Mouse (Mus musculus) embryonic facial prominence, embryonic 10.5 days (tissue): ENCODE results near the gene Tinagl1. TPM values are rescaled to one million over a fixed set of nuclear protein-coding genes. Genes with fewer than 3 reads are reported as not detected.
A peak's percentile ranks its signal among the peaks of the same experiment; 100 is the strongest.

ENCODE experiments used
- DNase-seq: peaks from one replicate; pipeline ENCODE4 v3.0.0-alpha.2; 2017; ENCODE audit warnings: low spot score
- H3K27ac ChIP-seq: fragments of 300-500 bp; sonication (generic); replicated peaks from 2 replicates; pipeline ENCODE4 v1.5.1; 2016; ENCODE audit warnings: mild to moderate bottlenecking
- H3K27me3 ChIP-seq: fragments of 300-500 bp; sonication (generic); replicated peaks from 2 replicates; pipeline ENCODE4 v1.6.1; 2016; ENCODE audit warnings: low read depth, mild to moderate bottlenecking; ENCODE audit not compliant: poor library complexity, severe bottlenecking
- H3K36me3 ChIP-seq: fragments of 300-500 bp; sonication (generic); replicated peaks from 2 replicates; pipeline ENCODE4 v1.6.1; 2016; ENCODE audit warnings: mild to moderate bottlenecking, moderate library complexity
- H3K4me1 ChIP-seq: fragments of 300-500 bp; sonication (generic); 2 replicates; pipeline ENCODE4 v1.6.1; 2016
- H3K4me3 ChIP-seq: fragments of 300-500 bp; sonication (generic); 2 replicates; pipeline ENCODE4 v1.5.1; 2016; ENCODE audit warnings: mild to moderate bottlenecking, moderate library complexity
- H3K9me3 ChIP-seq: fragments of 300-500 bp; sonication (generic); 2 replicates; pipeline ENCODE4 v1.6.1; 2016; ENCODE audit warnings: mild to moderate bottlenecking
- WGBS: fragments of 180-500 bp; shearing (Covaris S2); methylation state at CpG from one replicate; pipeline ENCODE4 v1.1.7; 2016; 5-methylcytosine and 5-hydroxymethylcytosine counted together
- polyA plus RNA-seq: library from polyadenylated mRNA; unstranded; fragments of >200 nt; fragmentation: Nextera tagmentation; extraction: Ambion mirVana; gene quantifications from 2 replicates; pipeline ENCODE4 v1.2.1, GENCODE M21; 2016

Tinagl1 gene
- 10.7 and 12.3 TPM in 2 replicates for polyA plus RNA-seq

GRCm38 (mm10) chr4:130175072-130175711 is at the start of gene Tinagl1:
Gene Tinagl1, minus strand, starts transcription at chr4:130175122.
- Histone ChIP-seq H3K4me1 (peaks cover 70% of the 10 kb centered on the region), H3K27ac (peak within 1 kb of the TSS; percentile 73), H3K27me3 (peaks cover 63% of the 10 kb centered on the region), H3K9me3 (no peaks in the 10 kb centered on the region), H3K4me3 (peak within 1 kb of the TSS; percentile 48), H3K36me3 (no peaks in the 10 kb centered on the region)
- DNase-seq: peak; percentile 34
- 2% methylated on average over 14 of the region's 14 CpGs for WGBS

- H3K9me3 ChIP-seq: no peaks in the 10 kb centered on the region
- H3K4me1 ChIP-seq: no peaks in the 10 kb centered on the region
- H3K36me3 ChIP-seq: no peaks in the 10 kb centered on the region
- no peak overlapping the region for H3K4me3 ChIP-seq
- DNase-seq: no peak
- H3K27me3 ChIP-seq: no peaks in the 10 kb centered on the region
- no peak overlapping the region for H3K27ac ChIP-seq
Observed at GRCm38 (mm10) chr4:130224071-130224470, 49.1 kb upstream of the Tinagl1 start.

DNA sequence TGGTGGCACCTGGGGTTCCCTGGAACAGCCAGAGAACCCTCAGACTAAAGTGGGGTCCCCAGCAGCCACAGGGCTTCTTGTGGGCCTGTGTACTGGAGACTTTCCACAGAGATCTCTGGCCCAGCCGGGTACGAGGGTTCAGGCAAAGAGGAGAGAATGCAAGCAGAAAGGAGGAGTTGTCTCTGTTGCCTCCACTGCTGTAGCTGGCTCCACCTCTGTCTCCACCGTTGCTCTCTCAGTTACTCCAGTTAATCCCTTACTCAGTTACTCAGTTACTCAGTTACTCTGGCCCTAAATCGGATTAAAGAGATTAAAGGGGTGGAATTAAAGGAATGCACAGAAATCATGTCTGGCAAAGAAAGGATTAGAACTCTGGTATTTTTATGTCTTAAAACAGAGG is 47.3 kb upstream of the Tinagl1 start, which contains the start of gene Gm853:
Gene Gm853 (minus strand): TSS at position 223 of the 400 bp plus-strand sequence.
- no peak within 1 kb of the TSS for H3K27ac ChIP-seq
- 62% methylated on average over 4 of the region's 4 CpGs for WGBS
- no peaks in the 10 kb centered on the region for H3K4me1 ChIP-seq
- H3K36me3 ChIP-seq: no peaks in the 10 kb centered on the region
- no peaks in the 10 kb centered on the region for H3K9me3 ChIP-seq
- DNase-seq: no peak
- no peak within 1 kb of the TSS for H3K4me3 ChIP-seq
- no peaks in the 10 kb centered on the region for H3K27me3 ChIP-seq

- H3K36me3 ChIP-seq: no peaks in the 10 kb centered on the region
- 83% methylated on average over 9 of the region's 9 CpGs for WGBS
Observed at GRCm38 (mm10) chr4:130220176-130220575, 45.3 kb upstream of the Tinagl1 start.

GRCm38 (mm10) chr4:130215392-130215791 is 40.5 kb upstream of the Tinagl1 start:
- no peaks in the 10 kb centered on the region for H3K4me1 ChIP-seq

More at GRCm38 (mm10) chr4:130220176-130220575, 45.3 kb upstream of the Tinagl1 start:
- no peaks in the 10 kb centered on the region for H3K4me1 ChIP-seq
- H3K9me3 ChIP-seq: no peaks in the 10 kb centered on the region
- DNase-seq: no peak
- no peaks in the 10 kb centered on the region for H3K27me3 ChIP-seq
- no peak overlapping the region for H3K4me3 ChIP-seq
- no peak overlapping the region for H3K27ac ChIP-seq

DNA sequence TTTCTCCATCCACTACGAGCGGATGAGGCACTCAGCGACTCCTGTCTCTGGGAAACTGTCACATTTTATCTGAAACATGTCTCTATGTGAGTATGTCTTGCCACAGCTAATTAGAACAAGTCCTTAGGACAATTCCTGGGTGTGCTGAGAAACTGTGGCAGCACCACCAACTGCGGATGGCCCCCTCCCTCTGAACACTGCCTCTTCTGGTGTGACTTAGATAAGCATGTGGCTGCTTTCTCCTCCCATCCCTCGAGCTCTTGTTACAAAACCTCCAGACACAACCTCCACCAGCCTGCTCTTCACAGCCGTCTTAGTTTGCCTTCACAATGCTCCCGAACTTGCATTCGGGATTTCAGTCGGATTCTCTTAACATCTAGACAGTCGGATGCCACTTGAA is 38.9 kb upstream of the Tinagl1 start:
- H3K4me3 ChIP-seq: no peak overlapping the region
- no peaks in the 10 kb centered on the region for H3K27me3 ChIP-seq
- H3K36me3 ChIP-seq: no peaks in the 10 kb centered on the region
- H3K27ac ChIP-seq: no peak overlapping the region
- H3K9me3 ChIP-seq: no peaks in the 10 kb centered on the region
- no peaks in the 10 kb centered on the region for H3K4me1 ChIP-seq
- WGBS: 76% methylated on average over 10 of the region's 10 CpGs
- DNase-seq: no peak

More at GRCm38 (mm10) chr4:130215392-130215791, 40.5 kb upstream of the Tinagl1 start:
- 91% methylated on average over 8 of the region's 8 CpGs for WGBS
- DNase-seq: no peak
- Histone ChIP-seq H3K27ac (no peak overlapping the region), H3K4me3 (no peak overlapping the region), H3K27me3 (no peaks in the 10 kb centered on the region), H3K36me3 (no peaks in the 10 kb centered on the region), H3K9me3 (no peaks in the 10 kb centered on the region)

DNA sequence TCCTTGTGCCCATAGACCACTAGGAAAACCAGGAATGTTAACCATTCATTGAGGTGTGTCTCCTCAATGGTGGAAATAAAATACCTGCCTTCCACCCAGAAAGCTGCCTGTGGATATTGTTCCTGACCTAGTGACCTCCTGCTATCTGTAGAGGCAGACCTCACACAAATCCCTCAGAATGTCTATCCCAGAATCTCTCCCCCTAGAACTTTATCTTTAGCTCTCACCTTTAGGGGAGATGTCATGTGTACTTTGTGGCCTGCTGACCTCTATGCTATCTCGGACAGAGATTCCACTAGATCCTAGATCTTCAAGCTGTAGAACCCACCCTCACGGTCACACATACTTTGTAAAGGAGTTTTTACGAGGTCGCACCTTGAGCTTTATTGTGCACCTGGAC is 38.3 kb upstream of the Tinagl1 start:
- no peaks in the 10 kb centered on the region for H3K36me3 ChIP-seq
- DNase-seq: no peak
- H3K4me1 ChIP-seq: no peaks in the 10 kb centered on the region
- no peaks in the 10 kb centered on the region for H3K9me3 ChIP-seq
- H3K27me3 ChIP-seq: no peaks in the 10 kb centered on the region
- no peak overlapping the region for H3K4me3 ChIP-seq
- 91% methylated on average over 4 of the region's 4 CpGs for WGBS
- no peak overlapping the region for H3K27ac ChIP-seq

- H3K4me1 ChIP-seq: no peaks in the 10 kb centered on the region
- no peaks in the 10 kb centered on the region for H3K36me3 ChIP-seq
- WGBS: 82% methylated on average over 7 of the region's 7 CpGs
- H3K27me3 ChIP-seq: no peaks in the 10 kb centered on the region
- no peak for DNase-seq
- no peak overlapping the region for H3K4me3 ChIP-seq
- H3K9me3 ChIP-seq: peaks cover 5% of the 10 kb centered on the region
- H3K27ac ChIP-seq: no peak overlapping the region
Observed at GRCm38 (mm10) chr4:130212421-130212820, 37.5 kb upstream of the Tinagl1 start.

DNA sequence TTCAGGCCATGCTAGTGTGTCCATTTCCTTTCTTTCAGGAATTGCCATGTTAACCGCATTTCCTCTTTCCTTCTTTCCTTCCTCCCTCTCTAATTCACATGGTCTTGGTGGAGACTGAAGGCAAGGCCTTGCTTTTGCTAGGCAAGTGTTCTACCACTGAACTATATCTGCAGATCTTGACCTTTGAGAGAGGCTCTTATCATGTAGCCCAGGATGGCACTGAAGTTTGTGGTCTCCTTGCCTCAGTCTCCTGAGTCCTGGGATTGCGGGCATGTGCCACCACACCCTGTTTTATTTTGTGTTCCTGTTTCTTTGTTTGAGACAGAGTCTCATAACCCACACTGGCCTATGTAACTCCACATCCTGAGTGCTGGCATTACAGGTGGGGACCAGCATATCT is 36.9 kb upstream of the Tinagl1 start:
- Histone ChIP-seq H3K27me3 (no peaks in the 10 kb centered on the region), H3K9me3 (peaks cover 9% of the 10 kb centered on the region), H3K36me3 (no peaks in the 10 kb centered on the region), H3K4me1 (no peaks in the 10 kb centered on the region), H3K4me3 (no peak overlapping the region), H3K27ac (no peak overlapping the region)
- no peak for DNase-seq
- WGBS: 96% methylated on average over 2 of the region's 2 CpGs

GRCm38 (mm10) chr4:130198694-130199670 is 24.1 kb upstream of the Tinagl1 start:
- DNase-seq: peak; percentile 88
- Histone ChIP-seq H3K27me3 (peaks cover 23% of the 10 kb centered on the region), H3K4me1 (peaks cover 16% of the 10 kb centered on the region), H3K4me3 (peak overlapping the region; percentile 50), H3K9me3 (peaks cover 13% of the 10 kb centered on the region), H3K36me3 (no peaks in the 10 kb centered on the region), H3K27ac (peak overlapping the region; percentile 7; the same call in 1 of the 2 replicates)
- WGBS: 17% methylated on average over 35 of the region's 35 CpGs

- Histone ChIP-seq H3K27me3 (peaks cover 23% of the 10 kb centered on the region), H3K4me3 (no peak overlapping the region), H3K27ac (no peak overlapping the region), H3K4me1 (peaks cover 16% of the 10 kb centered on the region), H3K9me3 (no peaks in the 10 kb centered on the region; the same call in 1 of the 2 replicates), H3K36me3 (no peaks in the 10 kb centered on the region)
- no peak for DNase-seq
- WGBS: 78% methylated on average over 8 of the region's 8 CpGs
Observed at GRCm38 (mm10) chr4:130196542-130196941, 21.6 kb upstream of the Tinagl1 start.

- DNase-seq: no peak
Observed at GRCm38 (mm10) chr4:130195924-130196323, 21.0 kb upstream of the Tinagl1 start.

More at GRCm38 (mm10) chr4:130195924-130196323, 21.0 kb upstream of the Tinagl1 start:
- Histone ChIP-seq H3K4me1 (peaks cover 16% of the 10 kb centered on the region), H3K27ac (no peak overlapping the region), H3K4me3 (no peak overlapping the region), H3K9me3 (no peaks in the 10 kb centered on the region; the same call in 1 of the 2 replicates), H3K27me3 (peaks cover 20% of the 10 kb centered on the region), H3K36me3 (no peaks in the 10 kb centered on the region)
- WGBS: 74% methylated on average over 13 of the region's 13 CpGs
